Mouse (Mus musculus) Patski (cell line): ENCODE data around the gene Ajm1. TPM values are rescaled to one million over a fixed set of nuclear protein-coding genes. Genes with fewer than 3 reads are reported as not detected.

Experiments
- ATAC-seq: fragments of 100-300 bp; one replicate; pipeline ENCODE4 v1.8.0; 2021
- CTCF ChIA-PET: fragments of 350-600 bp; sonication (Branson Sonifier 250); formaldehyde crosslinking; loops from one replicate; lab custom pipeline; 2022; ENCODE audit warnings: inconsistent platforms; lab: Charles Lee
- POLR2A ChIA-PET: fragments of 350-600 bp; sonication (Branson Sonifier 250); formaldehyde crosslinking; loops from one replicate; lab custom pipeline; 2022; ENCODE audit warnings: antibody characterized with exemption, inconsistent platforms; lab: Charles Lee
- DNase-seq: peaks from one replicate; pipeline ENCODE4 v3.0.0-alpha.2; 2011; ENCODE audit warnings: low read depth, low spot score
- H3K27me3 ChIP-seq: fragments of 371-371 bp; one replicate; pipeline ENCODE4 v1.5.1; 2021
- CTCF ChIP-seq: fragments of 100-300 bp; IDR thresholded peaks from one replicate; pipeline ENCODE4 v1.5.1; 2021
- in situ Hi-C: fragments of 300-500 bp; cut with MboI; formaldehyde crosslinking; loops from 3 replicates; pipeline ENCODE4 v1.11.1; 2018; ENCODE audit warnings: low pct_unique_long_range_greater_than_20kb, mixed read lengths
- polyA plus RNA-seq: library from polyadenylated mRNA; unstranded; gene quantifications from one replicate; pipeline ENCODE4 v1.2.3, GENCODE M21; 2021

The Ajm1 gene
- polyA plus RNA-seq, 1 experiment from 2014 or later = 4.0 TPM

DNA sequence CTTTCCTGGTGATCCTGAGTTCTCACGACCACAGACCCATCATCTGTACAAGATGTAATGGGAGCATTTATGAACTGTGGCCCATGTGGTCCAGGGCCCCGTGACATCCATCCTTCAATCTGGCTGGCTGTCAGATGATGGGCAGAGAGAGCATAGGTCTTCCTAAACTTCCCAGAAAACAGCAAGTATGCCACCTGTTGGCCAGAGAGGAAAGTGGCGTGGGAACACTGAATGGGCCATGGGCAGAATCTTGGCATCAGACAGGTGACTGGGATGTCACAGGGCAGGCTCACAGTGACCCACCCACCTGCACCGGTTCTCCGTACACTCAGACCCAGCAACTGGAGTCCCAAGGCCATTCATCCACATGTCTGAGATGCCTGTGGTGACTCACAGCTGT, 30.4 kb downstream of the Ajm1 start:
- no peaks in the 10 kb centered on the region for H3K27me3 ChIP-seq
- ChIA-PET POLR2A (interaction anchor here (0.6 to 0.8 kb wide), 2 partner anchors 16 to 38 kb away, joined by 3 to 5 read pairs; no protein-coding TSS in a partner anchor), CTCF (interaction anchor here (1.0 to 5.7 kb wide), 3 partner anchors 31 to 98 kb away, joined by 3 to 35 read pairs (median 4); no protein-coding TSS in a partner anchor)
- in situ Hi-C loops = loop anchor here (5.0 kb wide), 2 partner anchors 34 to 119 kb away; no protein-coding TSS in a partner anchor
- no peak for DNase-seq
- no peak for ATAC-seq
- TF ChIP-seq CTCF = no peak

DNA sequence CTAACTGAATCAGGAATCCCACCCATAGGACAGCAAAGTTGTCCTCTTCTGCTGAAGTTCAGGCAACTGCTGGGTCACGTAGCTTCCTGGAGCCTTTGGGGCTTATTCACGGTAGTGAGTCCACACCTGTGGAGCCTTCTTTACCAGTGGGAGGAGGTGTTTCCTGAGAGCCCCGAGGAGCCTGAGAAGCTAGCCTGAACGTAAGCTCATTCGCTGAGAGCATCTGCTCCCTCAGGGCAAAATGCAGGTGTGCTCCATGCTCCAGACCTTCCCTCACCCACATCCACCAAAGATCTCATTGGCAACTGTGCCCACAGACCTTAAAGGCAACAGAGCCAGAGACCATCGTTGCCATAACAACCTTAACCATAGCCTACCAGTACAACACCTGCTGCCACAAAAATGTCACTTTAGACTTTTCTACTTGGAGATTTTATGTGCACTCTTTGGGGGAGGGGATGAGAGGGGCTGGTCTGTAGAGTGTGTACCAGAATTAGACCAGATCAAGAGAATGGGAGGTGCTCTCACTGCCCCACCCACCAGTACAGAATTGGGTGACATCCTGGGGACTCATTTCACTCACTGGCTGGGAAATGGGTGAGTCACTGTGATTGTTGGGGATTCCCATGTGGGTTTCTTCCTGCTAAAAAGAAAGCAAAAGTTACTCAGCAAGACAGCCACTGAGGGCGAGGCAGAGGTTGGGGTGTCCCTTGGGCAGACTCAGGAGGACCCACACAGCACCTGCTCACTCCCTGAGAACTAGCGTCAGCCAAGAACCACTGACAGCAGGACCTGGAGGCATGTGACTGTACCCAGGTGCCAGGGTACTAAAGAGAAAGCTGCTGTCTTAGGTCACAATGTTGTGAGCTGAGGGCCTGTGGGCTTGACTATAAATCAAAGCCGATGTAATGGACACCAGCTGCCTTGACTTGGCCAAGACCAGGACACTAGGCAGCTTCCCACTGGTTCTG, 32.3 kb downstream of the Ajm1 start:
- peak; percentile 77 for DNase-seq

DNA sequence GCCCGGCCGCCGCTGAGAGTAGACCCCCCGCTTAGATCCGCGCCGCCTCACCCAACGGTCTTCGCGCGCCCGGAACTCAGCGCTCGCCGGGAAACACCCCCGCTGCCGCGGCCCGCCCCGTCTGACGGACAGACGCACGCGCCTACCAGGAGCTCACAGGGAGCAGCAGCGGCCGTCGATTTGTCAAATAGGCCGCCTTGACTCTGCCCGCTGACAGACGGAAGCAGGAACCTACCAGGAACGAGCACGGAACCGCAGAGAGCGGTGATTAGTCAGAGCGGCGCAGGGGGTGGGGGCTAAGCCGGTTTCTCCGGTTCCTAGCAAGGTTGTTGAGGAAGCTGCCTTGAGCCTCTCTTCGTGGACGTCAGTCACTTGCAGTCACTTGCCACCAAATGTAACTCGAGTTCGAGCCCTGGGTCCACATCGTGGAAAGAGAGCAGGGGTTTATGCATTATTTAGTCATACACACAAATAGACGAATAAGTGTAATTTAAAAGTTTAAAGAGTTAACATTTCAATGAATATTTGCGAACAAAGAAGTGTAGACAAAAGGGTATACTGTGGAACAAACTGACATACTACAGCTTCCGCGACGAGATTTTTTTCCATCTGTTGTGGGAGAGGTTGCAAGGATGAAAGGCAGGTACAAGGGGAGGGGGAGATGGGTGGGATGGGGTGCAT, 34.6 kb downstream of the Ajm1 start, which contains the start of gene Traf2:
TSS of gene Traf2 (minus strand) at position 130 of the 681 bp plus-strand sequence.
- peak; percentile 93 for DNase-seq
- peak; percentile 99 for ATAC-seq
- no peaks in the 10 kb centered on the region for H3K27me3 ChIP-seq
- no peak for TF ChIP-seq CTCF
- CTCF ChIA-PET = interaction anchor here (1.1 to 5.7 kb wide), 5 partner anchors 9 to 146 kb away, joined by 3 to 35 read pairs (median 5); partner anchors contain the start of gene Edf1
- POLR2A ChIA-PET = interaction anchor here (0.7 to 2.3 kb wide), 4 partner anchors 10 to 45 kb away, joined by 3 to 9 read pairs (median 6); partner anchors contain the start of genes C8g, Edf1 and Fbxw5
- in situ Hi-C loops = no loop called here

More for the DNA sequence above, 32.3 kb downstream of the Ajm1 start:
- POLR2A ChIA-PET = interaction anchor here (0.9 kb wide), 1 partner anchor 45 kb away, joined by 3 read pairs; no protein-coding TSS in a partner anchor
- CTCF ChIA-PET = interaction anchor here (1.1 to 5.7 kb wide), 6 partner anchors 9 to 50 kb away, joined by 4 to 35 read pairs (median 4); partner anchors contain the start of gene Edf1
- H3K27me3 ChIP-seq = no peaks in the 10 kb centered on the region
- no peak for ATAC-seq
- in situ Hi-C loops = no loop called here
- TF ChIP-seq CTCF = no peak

DNA sequence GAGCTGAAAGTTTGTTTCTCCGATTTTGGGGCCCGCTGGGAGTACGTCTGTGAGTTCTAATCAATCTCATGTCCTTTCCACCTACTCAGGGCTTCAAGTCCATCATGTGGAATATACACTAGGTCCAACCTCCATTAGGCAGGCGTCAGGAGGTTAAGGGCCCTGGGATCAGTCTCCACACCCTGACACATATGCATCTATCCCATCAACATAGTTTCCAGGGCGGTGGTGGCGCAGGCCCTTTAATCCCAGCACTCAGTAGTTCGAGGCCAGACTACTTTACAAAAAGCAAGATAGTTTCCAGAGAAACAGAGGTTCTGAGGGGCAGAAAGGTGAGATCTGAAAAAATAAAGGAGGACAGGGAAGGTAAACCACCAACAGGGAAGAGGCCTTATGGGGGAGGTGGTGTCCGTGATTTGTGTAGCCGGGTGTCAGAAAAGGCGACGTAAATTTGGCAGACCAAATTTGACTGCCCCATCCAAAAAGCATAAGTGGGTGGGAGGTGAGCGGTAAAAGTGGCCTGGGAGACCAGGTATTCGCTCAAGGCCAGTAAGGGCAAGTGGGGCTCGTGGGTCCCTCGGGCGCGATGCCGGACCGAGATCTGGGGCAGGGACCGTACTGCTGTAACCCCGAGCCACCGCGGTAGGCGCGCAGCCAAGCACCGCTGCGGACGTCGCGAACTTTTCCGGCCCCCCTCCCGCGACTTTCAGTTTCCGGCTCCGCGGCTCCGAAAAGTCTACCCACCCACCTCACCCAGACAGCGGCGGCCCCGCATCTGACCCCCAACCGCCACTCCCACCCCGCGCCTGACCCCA, 35.4 kb downstream of the Ajm1 start:
- DNase-seq (no peak), ATAC-seq (peak; percentile 17)
- ChIA-PET POLR2A (interaction anchor here (1.5 to 2.3 kb wide), 2 partner anchors 8 to 11 kb away, joined by 4 to 9 read pairs; partner anchors contain the start of gene Edf1), CTCF (interaction anchor here (1.7 to 5.7 kb wide), 3 partner anchors 12 to 145 kb away, joined by 3 to 35 read pairs (median 9); partner anchors contain the start of gene Edf1)
- no peak for TF ChIP-seq CTCF
- in situ Hi-C loops = no loop called here
- H3K27me3 ChIP-seq = no peaks in the 10 kb centered on the region

DNA sequence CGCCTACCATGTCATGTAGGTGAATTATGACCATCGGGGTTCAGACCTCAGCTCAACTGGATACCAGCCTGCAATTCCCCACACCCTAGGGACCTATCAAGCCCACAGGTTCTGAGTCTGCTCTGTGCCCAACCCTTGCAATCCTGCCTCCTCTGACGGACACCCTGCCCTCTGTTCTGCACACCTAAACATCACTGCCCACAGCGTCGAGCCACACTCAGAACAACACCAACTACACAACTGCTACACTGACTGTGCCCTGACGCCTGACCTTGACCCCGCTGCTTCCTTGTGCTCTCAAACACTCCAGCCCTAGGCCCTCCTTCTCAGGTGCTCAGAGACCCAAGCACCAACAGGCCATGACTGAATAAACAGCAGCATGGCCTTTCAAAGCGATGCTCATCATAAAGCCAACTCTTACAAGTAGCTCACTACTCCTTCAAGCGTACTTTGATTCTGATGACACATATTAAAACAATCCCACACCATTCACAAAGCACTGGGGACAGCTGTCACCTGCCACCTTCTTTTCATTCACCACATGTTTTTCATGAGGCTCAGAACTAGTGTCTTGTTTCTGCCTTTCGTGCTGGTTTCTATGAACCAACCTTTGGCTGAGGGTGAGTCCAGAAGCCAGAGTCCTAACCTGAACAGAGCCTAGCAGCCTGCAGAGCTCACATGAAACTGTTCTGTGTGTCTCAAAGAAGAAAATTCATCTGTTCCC, 39.8 kb downstream of the Ajm1 start:
- in situ Hi-C loops = no loop called here
- ATAC-seq (no peak), DNase-seq (no peak)
- no peaks in the 10 kb centered on the region for H3K27me3 ChIP-seq
- POLR2A ChIA-PET = interaction anchor here (2.4 kb wide), 1 partner anchor 15 kb away, joined by 8 read pairs; the partner anchor contains the start of gene Edf1
- CTCF ChIA-PET = interaction anchor here (1.1 kb wide), 1 partner anchor 8 kb away, joined by 3 read pairs; no protein-coding TSS in a partner anchor
- no peak for TF ChIP-seq CTCF

DNA sequence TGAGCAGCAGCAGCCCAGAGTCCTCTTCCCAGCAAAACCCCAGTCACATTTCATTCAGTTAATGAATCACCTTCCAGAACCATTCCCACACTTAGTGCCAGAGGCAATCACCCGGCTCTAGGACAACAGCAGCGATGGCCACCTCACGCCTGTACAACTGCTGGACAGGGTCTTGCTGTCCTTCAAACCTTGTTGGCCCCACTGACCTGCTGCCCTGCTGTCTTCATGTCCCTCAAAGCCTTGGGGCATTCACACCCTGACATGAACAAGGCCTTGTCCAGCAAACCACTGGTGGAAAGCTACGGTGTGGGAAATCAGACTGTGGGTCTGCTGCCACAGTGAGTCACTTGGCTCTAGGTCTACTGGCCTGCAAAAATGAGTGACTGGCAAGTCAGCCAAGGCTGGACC, 41.0 kb downstream of the Ajm1 start:
- no peak for TF ChIP-seq CTCF
- in situ Hi-C loops = no loop called here
- ATAC-seq = peak; percentile 66
- ChIA-PET CTCF (no interaction called here), POLR2A (interaction anchor here (0.5 to 2.4 kb wide), 4 partner anchors 13 to 42 kb away, joined by 3 to 8 read pairs (median 4); partner anchors contain the start of genes Edf1 and Fbxw5)
- peak; percentile 87 for DNase-seq
- no peaks in the 10 kb centered on the region for H3K27me3 ChIP-seq

DNA sequence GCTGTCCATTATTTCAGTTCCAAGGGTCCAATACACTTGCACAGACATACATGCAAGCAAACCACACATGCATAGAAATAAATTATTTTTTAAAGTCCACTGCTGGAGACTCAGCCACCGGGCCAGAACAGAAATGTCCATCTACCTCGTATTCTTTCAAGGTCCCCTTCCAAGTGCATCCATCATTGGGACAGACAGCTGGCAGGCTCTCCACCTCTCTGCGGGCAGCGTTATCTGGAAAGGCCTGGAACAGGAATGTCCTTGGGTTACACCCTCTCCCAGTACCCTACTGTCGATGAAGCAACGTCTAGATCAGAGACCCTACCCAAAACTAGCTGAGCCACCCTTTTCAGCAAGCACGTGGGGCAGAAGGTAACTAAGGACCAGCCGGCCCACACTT, 45.0 kb downstream of the Ajm1 start:
- TF ChIP-seq CTCF = no peak
- no peaks in the 10 kb centered on the region for H3K27me3 ChIP-seq
- ChIA-PET POLR2A (no interaction called here), CTCF (interaction anchor here (1.0 kb wide), 1 partner anchor 27 kb away, joined by 3 read pairs; no protein-coding TSS in a partner anchor)
- no peak for ATAC-seq
- in situ Hi-C loops = no loop called here
- no peak for DNase-seq

DNA sequence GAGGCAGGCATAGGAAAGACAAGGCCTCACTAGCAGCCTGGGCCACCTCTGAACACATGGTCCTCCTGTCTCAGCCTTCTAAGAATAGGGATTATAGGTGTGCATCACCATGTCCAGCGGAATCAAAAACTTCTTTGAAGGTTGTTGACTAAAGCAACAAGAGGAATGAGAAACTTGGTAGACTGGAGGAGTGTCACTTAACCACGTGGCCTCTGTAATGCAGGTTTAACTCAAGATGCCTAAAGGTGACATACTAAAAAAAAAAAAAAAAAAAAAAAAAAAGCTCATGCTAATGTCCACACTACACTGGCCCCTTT, 46.7 kb downstream of the Ajm1 start:
- no peaks in the 10 kb centered on the region for H3K27me3 ChIP-seq
- TF ChIP-seq CTCF = no peak
- in situ Hi-C loops = no loop called here
- ATAC-seq (peak; percentile 22), DNase-seq (no peak)
- CTCF ChIA-PET = no interaction called here
- POLR2A ChIA-PET = interaction anchor here (0.7 to 1.2 kb wide), 2 partner anchors 16 to 333 kb away, joined by 3 read pairs; no protein-coding TSS in a partner anchor
